Mouse (Mus musculus) limb, embryonic 14.5 days (tissue): ENCODE data around the gene Myl10. TPM values are rescaled to one million over a fixed set of nuclear protein-coding genes. Genes with fewer than 3 reads are reported as not detected.
A peak's percentile ranks its signal among the peaks of the same experiment; 100 is the strongest.

ENCODE experiments used
- ATAC-seq: fragments of 200-750 bp; cut with Nextera tagmentation; 2 replicates; pipeline ENCODE4 v1.8.0; 2017; ENCODE audit warnings: low read depth, moderate number of reproducible peaks, moderate TSS enrichment; ENCODE audit not compliant: low FRiP score
- DNase-seq: peaks from one replicate; pipeline ENCODE4 v3.0.0-alpha.2; 2015; ENCODE audit warnings: low spot score
- H3K27ac ChIP-seq: fragments of 300-500 bp; sonication (generic); replicated peaks from 2 replicates; pipeline ENCODE4 v1.5.1; 2014; ENCODE audit warnings: low read depth, mild to moderate bottlenecking, low read length, moderate library complexity, mixed read lengths
- H3K27me3 ChIP-seq: fragments of 300-500 bp; sonication (generic); 2 replicates; pipeline ENCODE4 v1.6.1; 2014; ENCODE audit warnings: low read length, mixed read lengths; ENCODE audit not compliant: control insufficient read depth, insufficient read depth
- H3K36me3 ChIP-seq: fragments of 300-500 bp; sonication (generic); 2 replicates; pipeline ENCODE4 v1.6.1; 2014; ENCODE audit warnings: mild to moderate bottlenecking, low read length, moderate library complexity, mixed read lengths; ENCODE audit not compliant: control insufficient read depth, insufficient read depth
- H3K4me1 ChIP-seq: fragments of 300-500 bp; sonication (generic); 2 replicates; pipeline ENCODE4 v1.6.1; 2014; ENCODE audit warnings: antibody characterized with exemption, low read length, mixed read lengths; ENCODE audit not compliant: control insufficient read depth, insufficient read depth
- H3K4me2 ChIP-seq: fragments of 300-500 bp; sonication (generic); replicated peaks from 2 replicates; pipeline ENCODE4 v1.6.1; 2014; ENCODE audit warnings: low read depth, mild to moderate bottlenecking, low read length, moderate library complexity; ENCODE audit not compliant: severe bottlenecking
- H3K4me3 ChIP-seq: fragments of 300-500 bp; sonication (generic); replicated peaks from 2 replicates; pipeline ENCODE4 v1.5.1; 2014; ENCODE audit warnings: low read length
- H3K9ac ChIP-seq: fragments of 300-500 bp; sonication (generic); 2 replicates; pipeline ENCODE4 v1.6.1; 2014; ENCODE audit warnings: mild to moderate bottlenecking, low read depth, low read length, moderate library complexity; ENCODE audit not compliant: severe bottlenecking
- H3K9me3 ChIP-seq: fragments of 300-500 bp; sonication (generic); 2 replicates; pipeline ENCODE4 v1.6.1; 2016; ENCODE audit warnings: low read length; ENCODE audit not compliant: control insufficient read depth
- POLR2A ChIP-seq: fragments of 200-500 bp; IDR thresholded peaks from 2 replicates; pipeline ENCODE4 v1.8.0; 2012; ENCODE audit warnings: inconsistent platforms, mild to moderate bottlenecking, moderate library complexity, borderline replicate concordance; ENCODE audit not compliant: insufficient read depth, insufficient read length; ENCODE audit errors: extremely low read depth
- WGBS: fragments of 180-500 bp; shearing (Covaris S2); extraction: QIAGEN DNeasy Blood & Tissue Kit; methylation state at CpG from one replicate; pipeline ENCODE4 v1.1.7; 2014; 5-methylcytosine and 5-hydroxymethylcytosine counted together
- polyA plus RNA-seq, 2 experiments: library from polyadenylated mRNA; depleted of rRNA in 1 of 2; stranded (reverse) in 1 of 2; unstranded in 1 of 2; fragments of >200 nt; fragmentation: Nextera tagmentation in 1 of 2; extraction: Ambion mirVana in 1 of 2; gene quantifications; 2 replicates each; pipeline versions ENCODE4 v1.2.1 to v1.2.3; 2012 to 2014

Myl10 gene
- polyA plus RNA-seq, 2 experiments: not detected

DNA sequence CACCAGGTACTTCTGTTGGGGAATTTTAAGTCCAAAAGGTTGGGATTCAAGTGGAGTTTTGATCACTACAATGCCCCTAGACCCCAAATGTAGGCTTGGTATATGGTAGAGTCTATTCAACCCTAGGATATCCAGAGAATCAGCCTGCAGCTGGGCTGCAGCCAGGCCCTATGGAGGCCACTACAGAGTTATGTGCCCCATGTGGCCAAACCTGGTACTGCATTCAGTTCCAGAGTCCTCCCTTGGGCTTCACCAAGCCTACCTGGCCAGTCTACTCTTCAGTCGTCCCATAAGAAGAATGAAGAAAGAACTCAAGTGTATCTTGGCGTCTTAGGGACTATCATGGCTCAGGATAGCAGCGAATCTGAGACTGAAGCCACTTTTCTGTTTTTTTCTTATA lies 10.8 kb downstream of the Myl10 start:
- ATAC-seq: no peak
- H3K9me3 ChIP-seq: no peaks in the 10 kb centered on the region
- H3K4me3 ChIP-seq: no peak overlapping the region
- peak; percentile 56 for DNase-seq
- H3K9ac ChIP-seq: no peak overlapping the region
- no peaks in the 10 kb centered on the region for H3K36me3 ChIP-seq
- 35% methylated on average over 3 of the region's 3 CpGs for WGBS
- H3K27me3 ChIP-seq: no peaks in the 10 kb centered on the region
- H3K4me1 ChIP-seq: no peaks in the 10 kb centered on the region
- no peak overlapping the region for H3K27ac ChIP-seq
- H3K4me2 ChIP-seq: no peak overlapping the region
- no peak for TF ChIP-seq POLR2A

DNA sequence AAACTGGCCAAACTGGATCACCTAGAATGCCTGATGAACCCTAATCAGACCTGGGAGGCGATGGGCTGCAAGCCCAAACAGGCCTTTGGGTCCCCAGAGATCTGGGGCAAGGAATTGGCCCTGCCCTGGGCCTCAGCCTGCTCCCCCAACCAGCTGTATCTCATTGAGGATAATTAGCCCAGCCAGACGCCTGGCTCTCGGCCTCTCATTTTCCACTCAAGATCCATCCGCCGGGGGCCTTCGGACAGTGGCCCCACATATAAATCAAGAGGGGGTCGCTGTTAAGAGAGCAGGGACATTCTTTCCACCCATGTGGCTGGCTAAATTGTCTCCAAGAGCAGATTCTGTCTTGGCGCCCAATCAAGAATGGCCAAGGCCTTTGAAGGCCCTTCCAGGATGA lies 11.2 kb downstream of the Myl10 start:
- Histone ChIP-seq H3K36me3 (no peaks in the 10 kb centered on the region), H3K27ac (no peak overlapping the region), H3K27me3 (no peaks in the 10 kb centered on the region), H3K4me1 (no peaks in the 10 kb centered on the region), H3K4me3 (no peak overlapping the region), H3K9ac (no peak overlapping the region), H3K9me3 (no peaks in the 10 kb centered on the region), H3K4me2 (no peak overlapping the region)
- WGBS: 46% methylated on average over 8 of the region's 8 CpGs
- DNase-seq: no peak
- no peak for TF ChIP-seq POLR2A
- ATAC-seq: no peak

GRCm38 (mm10) chr5:136705532-136705931 lies 12.6 kb downstream of the Myl10 start:
- Histone ChIP-seq H3K9me3 (no peaks in the 10 kb centered on the region), H3K4me2 (no peak overlapping the region), H3K36me3 (no peaks in the 10 kb centered on the region), H3K4me3 (no peak overlapping the region), H3K27ac (no peak overlapping the region), H3K9ac (no peak overlapping the region), H3K27me3 (no peaks in the 10 kb centered on the region), H3K4me1 (peaks cover under 1% of the 10 kb centered on the region)
- DNase-seq (no peak), ATAC-seq (no peak)
- TF ChIP-seq POLR2A: no peak
- WGBS: over 99% methylated on average over 3 of the region's 3 CpGs

DNA sequence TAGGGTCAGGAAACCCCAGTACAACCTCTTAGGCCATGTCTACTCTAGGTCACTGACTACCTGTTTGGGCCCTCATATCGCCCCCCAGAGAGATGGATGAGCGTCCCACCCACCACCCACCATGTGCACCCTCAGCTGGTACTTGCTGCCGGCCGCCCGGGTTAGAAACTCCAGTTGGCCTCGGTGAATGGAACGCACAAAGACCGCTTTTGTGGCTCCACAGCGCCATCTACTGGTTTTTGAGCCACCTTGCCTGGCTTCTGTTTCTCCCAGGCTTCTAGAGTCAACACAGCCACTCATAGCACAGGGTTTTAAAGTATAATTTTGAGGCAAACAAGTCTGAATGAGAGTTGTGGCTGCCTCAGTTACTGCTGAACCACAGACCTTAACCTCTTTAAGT lies 13.9 kb downstream of the Myl10 start:
- no peaks in the 10 kb centered on the region for H3K36me3 ChIP-seq
- peak; percentile 41; the same call in 1 of the 2 replicates for ATAC-seq
- H3K9ac ChIP-seq: no peak overlapping the region
- TF ChIP-seq POLR2A: no peak
- 0% methylated on average over 9 of the region's 9 CpGs for WGBS
- H3K4me1 ChIP-seq: peaks cover 7% of the 10 kb centered on the region
- H3K4me3 ChIP-seq: no peak overlapping the region
- DNase-seq: peak; percentile 78
- H3K4me2 ChIP-seq: no peak overlapping the region
- H3K27ac ChIP-seq: no peak overlapping the region
- no peaks in the 10 kb centered on the region for H3K27me3 ChIP-seq
- H3K9me3 ChIP-seq: no peaks in the 10 kb centered on the region

- Histone ChIP-seq H3K27ac (no peak overlapping the region), H3K4me1 (peaks cover 7% of the 10 kb centered on the region), H3K9ac (no peak overlapping the region), H3K4me2 (no peak overlapping the region), H3K4me3 (no peak overlapping the region), H3K9me3 (no peaks in the 10 kb centered on the region), H3K27me3 (no peaks in the 10 kb centered on the region), H3K36me3 (no peaks in the 10 kb centered on the region)
- ATAC-seq: no peak
- DNase-seq: no peak
- WGBS: 72% methylated on average over 11 of the region's 12 CpGs
- no peak for TF ChIP-seq POLR2A
Observed at GRCm38 (mm10) chr5:136708116-136708515, 15.2 kb downstream of the Myl10 start.

DNA sequence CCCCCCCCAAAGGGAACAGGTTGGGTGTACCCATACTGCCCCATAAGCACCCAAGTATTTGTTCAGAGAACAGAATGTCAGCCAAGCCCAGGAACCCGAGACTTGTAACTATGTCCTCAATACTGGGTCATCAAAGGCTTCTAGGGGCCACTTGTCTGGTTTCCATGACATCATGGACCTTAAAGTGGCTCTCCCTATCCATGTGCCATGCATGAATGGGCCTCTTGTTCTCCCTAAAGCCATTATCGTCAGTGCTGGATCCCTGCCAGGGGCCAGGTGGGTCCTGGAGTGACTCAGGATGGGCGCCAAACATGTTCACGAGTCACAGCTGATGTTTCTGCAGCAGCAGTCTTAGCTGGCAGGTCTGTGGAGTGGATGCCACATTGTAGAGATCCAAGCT lies 17.8 kb downstream of the Myl10 start:
- no peaks in the 10 kb centered on the region; the same call in none of the 2 replicates for H3K27me3 ChIP-seq
- H3K9me3 ChIP-seq: no peaks in the 10 kb centered on the region
- H3K4me2 ChIP-seq: no peak overlapping the region
- no peak; the same call in 1 of the 2 replicates for ATAC-seq
- 42% methylated on average over 4 of the region's 4 CpGs for WGBS
- no peak for TF ChIP-seq POLR2A
- no peak overlapping the region; the same call in 1 of the 2 replicates for H3K27ac ChIP-seq
- H3K36me3 ChIP-seq: no peaks in the 10 kb centered on the region
- H3K4me1 ChIP-seq: peaks cover 14% of the 10 kb centered on the region
- no peak overlapping the region for H3K4me3 ChIP-seq
- peak; percentile 21 for DNase-seq
- H3K9ac ChIP-seq: no peak overlapping the region
